Mouse (Mus musculus): Measurements from ENCODE around the gene Ccdc188. TPM values are rescaled to one million over a fixed set of nuclear protein-coding genes. Genes with fewer than 3 reads are reported as not detected.

Gene Ccdc188
- total and polyA plus RNA-seq, 3 experiments = not detected

- H3K27me3 ChIP-seq (ENCODE audit: insufficient read depth, low read length) = peaks cover 15% of the 10 kb centered on the region
- H3K4me1 ChIP-seq (ENCODE audit: insufficient read depth, low read depth, low read length) = no peaks in the 10 kb centered on the region
These were observed 41.7 kb upstream of the Ccdc188 start for GRCm38 (mm10) chr16:18175817-18176541.

GRCm38 (mm10) chr16:18176758-18177157, 40.9 kb upstream of the Ccdc188 start:
- peaks cover 15% of the 10 kb centered on the region for H3K27me3 ChIP-seq (ENCODE audit: insufficient read depth, low read length)

More at GRCm38 (mm10) chr16:18175817-18176541, 41.7 kb upstream of the Ccdc188 start:
- TF ChIP-seq CTCF (IDR thresholded peaks at IDR 0.05; ENCODE audit: low read depth, low read length) (no peak), GATA1 (IDR thresholded peaks at IDR 0.05; ENCODE audit: borderline replicate concordance, low read length) (no peak), TAL1 (conservative IDR thresholded peaks at IDR 0.05; ENCODE audit: low read depth, low read length) (no peak), POLR2AphosphoS5 (IDR thresholded peaks at IDR 0.05; ENCODE audit: insufficient replicate concordance, low read depth, low read length) (no peak), GATA2 (IDR thresholded peaks at IDR 0.05; ENCODE audit: borderline replicate concordance, low read depth, low read length) (no peak)
- Histone ChIP-seq H3K9me3 (replicated peaks) (no peaks in the 10 kb centered on the region), H3K36me3 (replicated peaks) (no peaks in the 10 kb centered on the region), H3K4me3 (ENCODE audit: low read depth, low read length) (no peak overlapping the region)
- no peak for ATAC-seq (ENCODE audit: extremely low read depth, insufficient number of reproducible peaks, low FRiP score, poor library complexity, severe bottlenecking)
- no peak for DNase-seq (ENCODE audit: low spot score)

GRCm38 (mm10) chr16:18179591-18179990, 38.1 kb upstream of the Ccdc188 start:
- peaks cover 15% of the 10 kb centered on the region for H3K27me3 ChIP-seq (ENCODE audit: insufficient read depth, low read length)
- no peaks in the 10 kb centered on the region for H3K36me3 ChIP-seq (replicated peaks)
- DNase-seq (ENCODE audit: low spot score) (no peak), ATAC-seq (ENCODE audit: extremely low read depth, insufficient number of reproducible peaks, low FRiP score, poor library complexity, severe bottlenecking) (no peak)
- TF ChIP-seq TAL1 (conservative IDR thresholded peaks at IDR 0.05; ENCODE audit: low read depth, low read length) = no peak
- TF ChIP-seq CTCF (IDR thresholded peaks at IDR 0.05; ENCODE audit: low read depth, low read length) = no peak
- no peak for TF ChIP-seq POLR2AphosphoS5 (IDR thresholded peaks at IDR 0.05; ENCODE audit: insufficient replicate concordance, low read depth, low read length)
- no peak for TF ChIP-seq GATA2 (IDR thresholded peaks at IDR 0.05; ENCODE audit: borderline replicate concordance, low read depth, low read length)
- TF ChIP-seq GATA1 (IDR thresholded peaks at IDR 0.05; ENCODE audit: borderline replicate concordance, low read length) = no peak
- no peaks in the 10 kb centered on the region for H3K9me3 ChIP-seq (replicated peaks)
- no peaks in the 10 kb centered on the region for H3K4me1 ChIP-seq (ENCODE audit: insufficient read depth, low read depth, low read length)
- no peak overlapping the region for H3K4me3 ChIP-seq (ENCODE audit: low read depth, low read length)

More at GRCm38 (mm10) chr16:18176758-18177157, 40.9 kb upstream of the Ccdc188 start:
- Histone ChIP-seq H3K36me3 (replicated peaks) (no peaks in the 10 kb centered on the region), H3K4me3 (ENCODE audit: low read depth, low read length) (no peak overlapping the region), H3K9me3 (replicated peaks) (no peaks in the 10 kb centered on the region), H3K4me1 (ENCODE audit: insufficient read depth, low read depth, low read length) (no peaks in the 10 kb centered on the region)
- ATAC-seq (ENCODE audit: extremely low read depth, insufficient number of reproducible peaks, low FRiP score, poor library complexity, severe bottlenecking) (no peak), DNase-seq (ENCODE audit: low spot score) (no peak)
- TF ChIP-seq GATA2 (IDR thresholded peaks at IDR 0.05; ENCODE audit: borderline replicate concordance, low read depth, low read length) (no peak), GATA1 (IDR thresholded peaks at IDR 0.05; ENCODE audit: borderline replicate concordance, low read length) (no peak), TAL1 (conservative IDR thresholded peaks at IDR 0.05; ENCODE audit: low read depth, low read length) (no peak), CTCF (IDR thresholded peaks at IDR 0.05; ENCODE audit: low read depth, low read length) (no peak), POLR2AphosphoS5 (IDR thresholded peaks at IDR 0.05; ENCODE audit: insufficient replicate concordance, low read depth, low read length) (no peak)

GRCm38 (mm10) chr16:18181398-18181797, 36.3 kb upstream of the Ccdc188 start:
- TF ChIP-seq GATA2 (IDR thresholded peaks at IDR 0.05; ENCODE audit: borderline replicate concordance, low read depth, low read length) (no peak), TAL1 (conservative IDR thresholded peaks at IDR 0.05; ENCODE audit: low read depth, low read length) (no peak), GATA1 (IDR thresholded peaks at IDR 0.05; ENCODE audit: borderline replicate concordance, low read length) (no peak), POLR2AphosphoS5 (IDR thresholded peaks at IDR 0.05; ENCODE audit: insufficient replicate concordance, low read depth, low read length) (no peak), CTCF (IDR thresholded peaks at IDR 0.05; ENCODE audit: low read depth, low read length) (no peak)
- Histone ChIP-seq H3K4me3 (ENCODE audit: low read depth, low read length) (no peak overlapping the region), H3K36me3 (replicated peaks) (no peaks in the 10 kb centered on the region), H3K4me1 (ENCODE audit: insufficient read depth, low read depth, low read length) (no peaks in the 10 kb centered on the region), H3K9me3 (replicated peaks) (no peaks in the 10 kb centered on the region), H3K27me3 (ENCODE audit: insufficient read depth, low read length) (peaks cover 14% of the 10 kb centered on the region)
- DNase-seq (ENCODE audit: low spot score) (no peak), ATAC-seq (ENCODE audit: extremely low read depth, insufficient number of reproducible peaks, low FRiP score, poor library complexity, severe bottlenecking) (no peak)

- DNase-seq (ENCODE audit: low spot score) (no peak), ATAC-seq (ENCODE audit: extremely low read depth, insufficient number of reproducible peaks, low FRiP score, poor library complexity, severe bottlenecking) (no peak)
- Histone ChIP-seq H3K36me3 (replicated peaks) (no peaks in the 10 kb centered on the region), H3K4me1 (ENCODE audit: insufficient read depth, low read depth, low read length) (no peaks in the 10 kb centered on the region), H3K9me3 (replicated peaks) (no peaks in the 10 kb centered on the region), H3K27me3 (ENCODE audit: insufficient read depth, low read length) (peaks cover 19% of the 10 kb centered on the region), H3K4me3 (ENCODE audit: low read depth, low read length) (no peak overlapping the region)
- no peak for TF ChIP-seq CTCF (IDR thresholded peaks at IDR 0.05; ENCODE audit: low read depth, low read length)
- TF ChIP-seq GATA1 (IDR thresholded peaks at IDR 0.05; ENCODE audit: borderline replicate concordance, low read length) = no peak
- TF ChIP-seq TAL1 (conservative IDR thresholded peaks at IDR 0.05; ENCODE audit: low read depth, low read length) = no peak
- no peak for TF ChIP-seq POLR2AphosphoS5 (IDR thresholded peaks at IDR 0.05; ENCODE audit: insufficient replicate concordance, low read depth, low read length)
- no peak for TF ChIP-seq GATA2 (IDR thresholded peaks at IDR 0.05; ENCODE audit: borderline replicate concordance, low read depth, low read length)
These were observed 34.9 kb upstream of the Ccdc188 start for GRCm38 (mm10) chr16:18182766-18183165.

- Histone ChIP-seq H3K4me3 (ENCODE audit: low read depth, low read length) (no peak overlapping the region), H3K9me3 (replicated peaks) (no peaks in the 10 kb centered on the region), H3K36me3 (replicated peaks) (no peaks in the 10 kb centered on the region), H3K27me3 (ENCODE audit: insufficient read depth, low read length) (peaks cover 23% of the 10 kb centered on the region), H3K4me1 (ENCODE audit: insufficient read depth, low read depth, low read length) (no peaks in the 10 kb centered on the region)
- no peak for DNase-seq (ENCODE audit: low spot score)
- TF ChIP-seq GATA1 (IDR thresholded peaks at IDR 0.05; ENCODE audit: borderline replicate concordance, low read length) = no peak
- no peak for TF ChIP-seq TAL1 (conservative IDR thresholded peaks at IDR 0.05; ENCODE audit: low read depth, low read length)
- TF ChIP-seq CTCF (IDR thresholded peaks at IDR 0.05; ENCODE audit: low read depth, low read length) = no peak
- no peak for TF ChIP-seq GATA2 (IDR thresholded peaks at IDR 0.05; ENCODE audit: borderline replicate concordance, low read depth, low read length)
- TF ChIP-seq POLR2AphosphoS5 (IDR thresholded peaks at IDR 0.05; ENCODE audit: insufficient replicate concordance, low read depth, low read length) = no peak
- ATAC-seq (ENCODE audit: extremely low read depth, insufficient number of reproducible peaks, low FRiP score, poor library complexity, severe bottlenecking) = no peak
These were observed 31.8 kb upstream of the Ccdc188 start for GRCm38 (mm10) chr16:18185715-18186449.
